Mouse (Mus musculus) heart, postnatal 0 days (tissue): ENCODE data around the gene Trappc2l. TPM values are rescaled to one million over a fixed set of nuclear protein-coding genes. Genes with fewer than 3 reads are reported as not detected.

ENCODE experiments used
- ATAC-seq: fragments of 200-750 bp; cut with Nextera tagmentation; 2 replicates; pipeline ENCODE4 v1.8.0; 2017; ENCODE audit warnings: low read depth, moderate number of reproducible peaks, moderate library complexity; ENCODE audit not compliant: insufficient read depth
- DNase-seq: peaks from one replicate; pipeline ENCODE4 v3.0.0-alpha.2; 2016; ENCODE audit warnings: low spot score
- H3K27ac ChIP-seq: fragments of 300-500 bp; sonication (generic); 2 replicates; pipeline ENCODE4 v1.5.1; 2014; ENCODE audit warnings: low read depth, mild to moderate bottlenecking
- H3K27me3 ChIP-seq: fragments of 300-500 bp; sonication (generic); 2 replicates; pipeline ENCODE4 v1.6.1; 2014; ENCODE audit warnings: low read length, mixed read lengths; ENCODE audit not compliant: control insufficient read depth, insufficient read depth
- H3K36me3 ChIP-seq: fragments of 300-500 bp; sonication (generic); replicated peaks from 2 replicates; pipeline ENCODE4 v1.6.1; 2014; ENCODE audit warnings: low read length, mixed read lengths; ENCODE audit not compliant: control insufficient read depth, insufficient read depth
- H3K4me1 ChIP-seq: fragments of 300-500 bp; sonication (generic); 2 replicates; pipeline ENCODE4 v1.6.1; 2014; ENCODE audit warnings: antibody characterized with exemption; ENCODE audit not compliant: control insufficient read depth, insufficient read depth
- H3K4me2 ChIP-seq: fragments of 300-500 bp; sonication (generic); 2 replicates; pipeline ENCODE4 v1.6.1; 2014; ENCODE audit warnings: low read depth, mild to moderate bottlenecking, low read length, moderate library complexity
- H3K4me3 ChIP-seq: fragments of 300-500 bp; sonication (generic); 2 replicates; pipeline ENCODE4 v1.5.1; 2014; ENCODE audit warnings: low read depth, low read length
- H3K9ac ChIP-seq: fragments of 300-500 bp; sonication (generic); replicated peaks from 2 replicates; pipeline ENCODE4 v1.6.1; 2014; ENCODE audit warnings: low read depth, low read length, mixed read lengths
- H3K9me3 ChIP-seq: fragments of 300-500 bp; sonication (generic); replicated peaks from 2 replicates; pipeline ENCODE4 v1.6.1; 2016; ENCODE audit warnings: low read length; ENCODE audit not compliant: control insufficient read depth
- CTCF ChIP-seq: IDR thresholded peaks from 2 replicates; pipeline ENCODE4 v1.5.1; 2016; ENCODE audit warnings: antibody characterized with exemption, control low read depth, low read depth
- EP300 ChIP-seq: IDR thresholded peaks from 2 replicates; pipeline ENCODE4 v1.6.1; 2016; ENCODE audit warnings: antibody characterized with exemption, low read depth
- whole genome bisulfite sequencing: fragments of 180-500 bp; shearing (Covaris S2); extraction: QIAGEN DNeasy Blood & Tissue Kit; methylation state at CpG from one replicate; pipeline ENCODE4 v1.1.7; 2014; 5-methylcytosine and 5-hydroxymethylcytosine counted together
- polyA plus RNA-seq: library from polyadenylated mRNA; unstranded; fragments of >200 nt; fragmentation: Nextera tagmentation; extraction: Ambion mirVana; gene quantifications from 2 replicates; pipeline ENCODE4 v1.2.1, GENCODE M21; 2015
- total RNA-seq: library from RNA; depleted of rRNA; stranded (reverse); fragments of >200 nt; gene quantifications from 2 replicates; pipeline ENCODE4 v1.2.3, GENCODE M21; 2014; ENCODE audit warnings: low replicate concordance

The Trappc2l gene
- total and polyA plus RNA-seq, 2 experiments from 2014 or later = 5.2 to 68.8 TPM

DNA sequence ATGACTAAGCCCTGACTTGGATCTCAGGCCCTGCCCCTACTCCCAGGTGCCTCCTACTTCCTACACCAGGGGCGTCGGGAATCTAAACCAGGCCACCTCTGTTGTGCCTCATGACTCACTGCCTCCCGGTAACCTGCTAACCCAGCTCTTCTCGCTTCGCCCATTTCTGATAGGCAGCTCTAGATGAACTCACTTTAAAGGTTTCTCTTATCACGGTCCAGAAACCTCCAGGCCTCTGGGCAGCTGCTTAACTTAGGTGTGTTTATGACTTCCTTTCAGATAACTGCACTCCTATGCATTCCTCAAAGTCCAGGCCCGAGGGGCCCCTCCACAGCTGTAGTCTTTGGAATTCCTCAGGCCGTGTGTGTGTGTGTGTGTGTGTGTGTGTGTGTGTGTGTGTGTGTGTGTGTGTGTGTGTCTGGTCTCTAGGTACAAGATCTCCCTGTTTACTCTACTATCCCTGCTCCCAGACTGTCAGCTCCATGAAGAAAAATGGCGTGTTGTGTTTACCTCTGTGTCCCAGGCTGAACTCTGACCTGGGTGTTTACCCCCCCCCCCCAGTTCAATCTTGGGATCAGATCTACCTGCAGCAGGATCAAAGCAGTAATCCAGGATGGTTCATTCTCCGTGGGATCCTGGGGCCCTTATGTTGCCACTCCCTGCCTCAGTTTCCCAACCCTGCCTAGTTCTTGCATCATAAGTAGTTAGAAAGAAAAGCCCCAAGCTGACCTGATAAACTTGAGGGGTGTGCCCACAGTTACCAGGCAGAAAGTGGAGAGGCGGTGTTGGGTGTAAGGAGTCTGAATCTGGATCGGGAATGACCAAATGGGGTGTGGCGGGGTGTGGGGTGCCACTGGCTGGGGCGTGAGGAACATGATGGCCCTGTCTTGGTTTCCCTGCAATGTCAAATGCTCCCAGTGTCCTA, 24.7 kb downstream of the Trappc2l start:
- Histone ChIP-seq H3K4me2 (no peak overlapping the region), H3K9me3 (no peaks in the 10 kb centered on the region), H3K27me3 (no peaks in the 10 kb centered on the region), H3K4me1 (peaks cover 13% of the 10 kb centered on the region; the same call in 1 of the 2 replicates), H3K4me3 (no peak overlapping the region), H3K36me3 (peaks cover 38% of the 10 kb centered on the region), H3K27ac (no peak overlapping the region), H3K9ac (no peak overlapping the region)
- ATAC-seq = no peak; the same call in 1 of the 2 replicates
- 46% methylated on average over 14 of the region's 14 CpGs for WGBS
- DNase-seq = no peak
- TF ChIP-seq CTCF = no peak
- TF ChIP-seq EP300 = no peak

DNA sequence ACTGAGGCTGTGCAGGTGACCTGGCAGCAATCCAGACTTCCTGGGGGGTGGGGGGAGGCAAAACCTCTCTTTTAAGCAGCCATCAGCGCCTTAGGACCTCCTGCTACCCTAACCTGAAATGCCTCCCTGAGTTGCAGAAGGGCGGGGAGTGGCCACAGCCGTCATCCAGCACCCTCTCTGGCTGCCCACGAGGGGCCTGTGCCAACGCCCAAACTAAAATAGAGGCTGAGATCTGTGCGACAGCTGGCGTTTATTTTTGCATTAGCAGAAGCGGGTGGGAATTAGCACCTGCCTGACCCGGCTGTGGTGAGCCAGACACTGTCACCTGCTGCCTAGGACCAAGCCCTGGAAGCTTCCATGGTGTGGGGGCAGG, 25.3 kb downstream of the Trappc2l start:
- no peak overlapping the region for H3K4me2 ChIP-seq
- 42% methylated on average over 9 of the region's 9 CpGs for WGBS
- no peaks in the 10 kb centered on the region for H3K27me3 ChIP-seq
- H3K4me1 ChIP-seq = peaks cover 13% of the 10 kb centered on the region; the same call in 1 of the 2 replicates
- H3K4me3 ChIP-seq = no peak overlapping the region
- no peak overlapping the region for H3K27ac ChIP-seq
- DNase-seq (peak; percentile 46), ATAC-seq (peak; percentile 51)
- H3K36me3 ChIP-seq = peaks cover 36% of the 10 kb centered on the region
- H3K9ac ChIP-seq = no peak overlapping the region
- no peaks in the 10 kb centered on the region for H3K9me3 ChIP-seq
- TF ChIP-seq CTCF = no peak
- no peak for TF ChIP-seq EP300

DNA sequence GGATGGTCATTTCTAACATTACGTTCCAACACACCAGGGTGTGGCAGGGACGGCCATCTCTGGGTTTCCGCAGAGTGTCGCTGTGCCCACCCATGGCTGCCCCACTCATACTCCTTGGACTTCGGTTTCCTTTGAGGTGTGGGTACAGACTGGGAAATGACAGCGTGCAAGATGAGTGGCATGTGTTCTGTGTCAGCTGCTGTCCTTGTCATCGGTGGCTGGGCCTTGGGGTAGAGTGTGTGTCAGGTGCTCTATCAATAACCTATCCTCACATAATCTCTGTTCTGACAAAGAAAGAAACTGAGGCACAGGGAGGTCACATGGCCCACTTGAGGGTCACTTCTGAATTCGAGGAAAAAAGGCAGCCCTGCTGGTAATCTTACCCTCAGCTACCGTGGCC, 25.8 kb downstream of the Trappc2l start:
- Histone ChIP-seq H3K4me2 (no peak overlapping the region), H3K4me3 (no peak overlapping the region), H3K4me1 (peaks cover 14% of the 10 kb centered on the region; the same call in 1 of the 2 replicates), H3K36me3 (peaks cover 32% of the 10 kb centered on the region), H3K9me3 (no peaks in the 10 kb centered on the region), H3K9ac (no peak overlapping the region), H3K27ac (no peak overlapping the region), H3K27me3 (no peaks in the 10 kb centered on the region)
- WGBS = 75% methylated on average over 9 of the region's 9 CpGs
- DNase-seq (no peak), ATAC-seq (no peak)
- TF ChIP-seq EP300 (no peak), CTCF (no peak)

DNA sequence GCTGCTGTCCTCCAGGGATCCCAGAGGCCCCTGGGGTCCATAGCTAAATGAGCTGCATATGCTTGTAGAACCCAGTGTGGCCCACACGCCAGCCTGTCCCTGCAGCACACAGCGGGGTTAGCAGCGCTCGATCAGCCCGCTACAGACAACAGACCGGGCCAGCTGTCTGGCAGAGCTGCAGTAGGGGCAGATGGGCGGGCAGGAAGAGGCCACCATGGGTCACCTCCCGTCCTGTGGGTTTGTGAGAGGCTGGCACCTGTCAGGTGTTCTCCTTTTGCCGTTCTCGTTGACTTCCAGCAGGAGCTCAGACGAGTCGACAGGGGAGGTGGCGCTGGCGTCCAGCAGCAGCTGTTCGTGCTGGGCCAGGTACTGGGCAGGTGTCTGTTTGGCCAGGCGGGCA, 27.2 kb downstream of the Trappc2l start:
- Histone ChIP-seq H3K9me3 (no peaks in the 10 kb centered on the region), H3K36me3 (peaks cover 29% of the 10 kb centered on the region), H3K9ac (no peak overlapping the region), H3K27ac (no peak overlapping the region), H3K4me2 (no peak overlapping the region), H3K4me3 (no peak overlapping the region), H3K27me3 (no peaks in the 10 kb centered on the region), H3K4me1 (peaks cover 20% of the 10 kb centered on the region; the same call in 1 of the 2 replicates)
- DNase-seq (no peak), ATAC-seq (no peak)
- TF ChIP-seq CTCF (no peak), EP300 (no peak)
- 84% methylated on average over 16 of the region's 16 CpGs for WGBS

DNA sequence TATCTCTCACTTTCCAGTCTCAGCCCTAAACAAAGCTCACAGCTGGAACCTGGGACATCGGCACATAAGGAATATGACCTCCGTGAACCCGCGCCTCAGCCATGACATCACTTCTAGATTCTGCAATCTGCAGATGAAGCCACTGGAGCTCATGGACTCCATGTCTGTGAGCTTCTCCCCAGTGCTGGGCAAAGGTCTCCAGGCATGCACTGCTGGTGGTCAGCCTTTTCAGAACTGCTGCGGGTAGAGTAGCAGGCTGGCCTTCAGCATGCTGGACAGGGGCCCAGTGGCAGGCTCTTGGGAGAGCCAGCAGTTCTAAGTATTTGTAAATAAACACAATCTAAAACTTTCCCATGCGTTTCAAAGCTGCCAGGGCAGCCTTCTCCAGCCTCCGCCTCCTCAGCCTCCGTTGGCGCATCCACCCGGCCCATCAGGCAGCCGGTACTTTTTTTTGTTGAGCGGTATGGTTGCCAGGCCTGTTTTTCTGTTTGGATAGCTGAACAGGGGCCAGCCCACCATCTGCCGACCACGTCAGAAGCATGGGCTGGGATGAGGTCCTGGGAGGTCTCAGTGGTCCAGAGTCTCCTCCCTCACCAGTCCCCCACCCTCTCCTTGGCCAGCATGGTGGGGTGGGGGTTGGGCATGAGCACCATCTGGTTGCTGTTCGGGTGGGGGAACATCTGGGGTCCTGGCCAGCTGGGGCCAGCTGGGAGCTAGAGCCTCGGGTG, 28.2 kb downstream of the Trappc2l start:
- 57% methylated on average over 16 of the region's 16 CpGs for WGBS
- peaks cover 20% of the 10 kb centered on the region; the same call in 1 of the 2 replicates for H3K4me1 ChIP-seq
- no peak overlapping the region for H3K9ac ChIP-seq
- TF ChIP-seq EP300 (no peak), CTCF (no peak)
- no peaks in the 10 kb centered on the region for H3K9me3 ChIP-seq
- H3K4me2 ChIP-seq = no peak overlapping the region
- ATAC-seq (no peak), DNase-seq (no peak)
- H3K4me3 ChIP-seq = no peak overlapping the region
- H3K27ac ChIP-seq = no peak overlapping the region
- H3K36me3 ChIP-seq = peaks cover 20% of the 10 kb centered on the region
- no peaks in the 10 kb centered on the region for H3K27me3 ChIP-seq
